Mouse (Mus musculus) ES-Bruce4 (cell line): Measurements from ENCODE around the gene Srrm3.

Experiments
- CTCF ChIP-seq: IDR thresholded peaks from one replicate; pipeline ENCODE4 v1.8.1; 2011; ENCODE audit warnings: low read depth, low read length
- EP300 ChIP-seq: IDR thresholded peaks from 2 replicates; pipeline ENCODE4 v1.6.1; 2011; ENCODE audit warnings: low read depth, low read length; ENCODE audit not compliant: insufficient read depth
- POLR2A ChIP-seq: IDR thresholded peaks from one replicate; pipeline ENCODE4 v1.8.1; 2011; ENCODE audit warnings: low read length; ENCODE audit not compliant: insufficient read depth

- no peak for TF ChIP-seq CTCF
- no peak for TF ChIP-seq POLR2A
- no peak for TF ChIP-seq EP300
Observed at GRCm38 (mm10) chr5:135898995-135899394, 92.3 kb downstream of the Srrm3 start.
